Mouse (Mus musculus) limb, embryonic 14.5 days (tissue): ENCODE measurements around the gene Dnah2. TPM values are rescaled to one million over a fixed set of nuclear protein-coding genes. Genes with fewer than 3 reads are reported as not detected.

Experiments
- ATAC-seq: fragments of 200-750 bp; cut with Nextera tagmentation; 2 replicates; pipeline ENCODE4 v1.8.0; 2017; ENCODE audit warnings: low read depth, moderate number of reproducible peaks, moderate TSS enrichment; ENCODE audit not compliant: low FRiP score
- DNase-seq: peaks from one replicate; pipeline ENCODE4 v3.0.0-alpha.2; 2015; ENCODE audit warnings: low spot score
- H3K27ac ChIP-seq: fragments of 300-500 bp; sonication (generic); replicated peaks from 2 replicates; pipeline ENCODE4 v1.5.1; 2014; ENCODE audit warnings: low read depth, mild to moderate bottlenecking, low read length, moderate library complexity, mixed read lengths
- H3K27me3 ChIP-seq: fragments of 300-500 bp; sonication (generic); 2 replicates; pipeline ENCODE4 v1.6.1; 2014; ENCODE audit warnings: low read length, mixed read lengths; ENCODE audit not compliant: control insufficient read depth, insufficient read depth
- H3K36me3 ChIP-seq: fragments of 300-500 bp; sonication (generic); 2 replicates; pipeline ENCODE4 v1.6.1; 2014; ENCODE audit warnings: mild to moderate bottlenecking, low read length, moderate library complexity, mixed read lengths; ENCODE audit not compliant: control insufficient read depth, insufficient read depth
- H3K4me1 ChIP-seq: fragments of 300-500 bp; sonication (generic); 2 replicates; pipeline ENCODE4 v1.6.1; 2014; ENCODE audit warnings: antibody characterized with exemption, low read length, mixed read lengths; ENCODE audit not compliant: control insufficient read depth, insufficient read depth
- H3K4me2 ChIP-seq: fragments of 300-500 bp; sonication (generic); replicated peaks from 2 replicates; pipeline ENCODE4 v1.6.1; 2014; ENCODE audit warnings: low read depth, mild to moderate bottlenecking, low read length, moderate library complexity; ENCODE audit not compliant: severe bottlenecking
- H3K4me3 ChIP-seq: fragments of 300-500 bp; sonication (generic); replicated peaks from 2 replicates; pipeline ENCODE4 v1.5.1; 2014; ENCODE audit warnings: low read length
- H3K9ac ChIP-seq: fragments of 300-500 bp; sonication (generic); 2 replicates; pipeline ENCODE4 v1.6.1; 2014; ENCODE audit warnings: mild to moderate bottlenecking, low read depth, low read length, moderate library complexity; ENCODE audit not compliant: severe bottlenecking
- H3K9me3 ChIP-seq: fragments of 300-500 bp; sonication (generic); 2 replicates; pipeline ENCODE4 v1.6.1; 2016; ENCODE audit warnings: low read length; ENCODE audit not compliant: control insufficient read depth
- POLR2A ChIP-seq: fragments of 200-500 bp; IDR thresholded peaks from 2 replicates; pipeline ENCODE4 v1.8.0; 2012; ENCODE audit warnings: inconsistent platforms, mild to moderate bottlenecking, moderate library complexity, borderline replicate concordance; ENCODE audit not compliant: insufficient read depth, insufficient read length; ENCODE audit errors: extremely low read depth
- WGBS: fragments of 180-500 bp; shearing (Covaris S2); extraction: QIAGEN DNeasy Blood & Tissue Kit; methylation state at CpG from one replicate; pipeline ENCODE4 v1.1.7; 2014; 5-methylcytosine and 5-hydroxymethylcytosine counted together
- polyA plus RNA-seq, 2 experiments: library from polyadenylated mRNA; depleted of rRNA in 1 of 2; stranded (reverse) in 1 of 2; unstranded in 1 of 2; fragments of >200 nt; fragmentation: Nextera tagmentation in 1 of 2; extraction: Ambion mirVana in 1 of 2; gene quantifications; 2 replicates each; pipeline versions ENCODE4 v1.2.1 to v1.2.3; 2012 to 2014

Gene Dnah2
- polyA plus RNA-seq, 2 experiments = 4.2 to 4.7 TPM

DNA sequence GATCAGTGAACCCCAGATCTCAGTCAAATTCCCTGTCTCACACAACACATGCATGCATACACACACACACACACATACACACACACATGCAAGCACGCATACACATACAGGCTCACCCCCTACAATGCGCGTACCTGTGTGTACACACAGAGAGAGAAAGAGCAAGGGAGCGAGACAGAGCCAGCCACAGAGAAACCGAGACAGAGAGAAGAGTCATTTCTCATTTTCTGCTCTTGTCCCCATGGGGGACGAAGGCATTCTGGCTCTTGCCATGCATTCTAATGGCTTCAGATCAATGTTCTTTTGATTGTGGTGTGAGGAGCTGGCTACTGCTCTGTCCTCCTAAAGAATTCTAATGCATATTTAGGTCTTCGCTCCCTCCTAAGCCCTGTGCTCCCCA is 101.6 kb downstream of the Dnah2 start:
- H3K27ac ChIP-seq = no peak overlapping the region
- no peaks in the 10 kb centered on the region for H3K27me3 ChIP-seq
- no peak overlapping the region for H3K4me2 ChIP-seq
- no peak overlapping the region for H3K9ac ChIP-seq
- DNase-seq (no peak), ATAC-seq (no peak)
- no peaks in the 10 kb centered on the region for H3K36me3 ChIP-seq
- peaks cover 5% of the 10 kb centered on the region for H3K4me1 ChIP-seq
- H3K4me3 ChIP-seq = no peak overlapping the region
- no peak for TF ChIP-seq POLR2A
- WGBS = 91% methylated on average over 7 of the region's 7 CpGs
- H3K9me3 ChIP-seq = no peaks in the 10 kb centered on the region

DNA sequence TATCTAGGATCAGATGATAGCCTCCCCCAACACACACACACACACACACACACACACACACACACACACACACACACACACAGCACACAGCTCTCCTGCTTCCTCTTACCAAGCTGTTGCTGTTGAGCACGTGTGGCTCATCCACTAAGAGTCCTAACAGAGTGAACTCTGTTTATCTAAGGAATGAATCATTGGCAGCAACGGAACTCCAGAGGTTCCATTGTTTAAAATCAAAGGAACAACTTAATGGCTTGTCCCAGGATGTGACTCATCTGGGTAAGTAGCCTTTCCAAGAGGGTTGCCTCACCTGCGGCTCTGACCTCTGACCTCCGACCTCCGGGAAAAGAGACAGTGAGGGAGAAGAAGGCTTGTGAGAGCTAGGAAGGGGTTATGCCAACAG is 105.6 kb downstream of the Dnah2 start:
- H3K36me3 ChIP-seq = no peaks in the 10 kb centered on the region
- ATAC-seq (no peak), DNase-seq (no peak)
- no peak overlapping the region for H3K4me2 ChIP-seq
- no peaks in the 10 kb centered on the region for H3K27me3 ChIP-seq
- H3K4me1 ChIP-seq = no peaks in the 10 kb centered on the region
- H3K9me3 ChIP-seq = no peaks in the 10 kb centered on the region
- no peak overlapping the region for H3K27ac ChIP-seq
- 31% methylated on average over 5 of the region's 5 CpGs for WGBS
- no peak overlapping the region for H3K4me3 ChIP-seq
- no peak overlapping the region for H3K9ac ChIP-seq
- TF ChIP-seq POLR2A = no peak

DNA sequence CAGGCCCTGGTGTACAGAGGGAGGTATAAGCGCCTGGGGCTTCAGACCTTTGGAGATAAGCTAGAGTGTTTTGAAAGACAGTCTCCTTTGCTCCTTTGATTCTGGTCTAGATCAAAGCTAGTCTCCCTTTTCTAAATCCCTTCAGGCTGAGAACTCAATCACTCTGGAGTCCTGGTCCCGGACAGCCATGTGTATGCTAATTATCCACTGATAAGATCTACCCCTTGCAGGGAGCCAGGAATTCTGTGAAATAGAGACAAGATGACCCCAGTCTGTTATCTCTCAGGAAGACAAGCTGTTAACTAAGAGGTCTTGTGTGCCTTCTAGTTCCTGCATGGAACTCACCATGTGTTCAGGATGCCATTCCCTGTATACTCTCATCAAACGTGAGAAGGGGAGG is 111.6 kb downstream of the Dnah2 start:
- no peaks in the 10 kb centered on the region for H3K27me3 ChIP-seq
- H3K27ac ChIP-seq = no peak overlapping the region
- peaks cover 3% of the 10 kb centered on the region; the same call in 1 of the 2 replicates for H3K4me1 ChIP-seq
- H3K4me2 ChIP-seq = no peak overlapping the region
- H3K9me3 ChIP-seq = no peaks in the 10 kb centered on the region
- no peak for DNase-seq
- H3K4me3 ChIP-seq = no peak overlapping the region
- H3K36me3 ChIP-seq = no peaks in the 10 kb centered on the region
- H3K9ac ChIP-seq = no peak overlapping the region
- no peak for ATAC-seq
- 30% methylated on average over 3 of the region's 3 CpGs for WGBS
- no peak for TF ChIP-seq POLR2A

DNA sequence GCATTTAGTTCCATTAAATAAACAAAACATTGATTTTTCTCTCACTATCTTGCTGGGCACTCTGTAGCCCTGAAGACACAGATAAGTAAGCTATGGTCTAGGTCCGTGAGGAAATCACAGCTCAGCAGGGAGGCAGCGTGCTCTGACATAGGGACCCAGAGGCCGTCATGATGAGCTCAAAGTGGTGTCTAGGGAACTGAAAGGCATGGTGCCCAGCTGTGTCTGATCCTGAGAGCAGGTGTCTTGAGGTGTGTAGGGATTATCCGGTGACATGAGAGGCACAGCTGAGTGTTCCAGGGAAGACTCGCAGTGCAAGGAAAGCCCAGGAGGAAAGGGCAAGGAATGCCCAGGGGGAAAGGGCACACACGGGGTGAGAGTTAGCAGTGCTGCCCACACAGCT is 115.7 kb downstream of the Dnah2 start:
- H3K4me3 ChIP-seq = no peak overlapping the region
- no peak overlapping the region for H3K27ac ChIP-seq
- TF ChIP-seq POLR2A = no peak
- H3K4me2 ChIP-seq = no peak overlapping the region
- no peaks in the 10 kb centered on the region for H3K27me3 ChIP-seq
- DNase-seq = no peak
- H3K36me3 ChIP-seq = no peaks in the 10 kb centered on the region
- 65% methylated on average over 6 of the region's 6 CpGs for WGBS
- no peaks in the 10 kb centered on the region for H3K9me3 ChIP-seq
- no peak overlapping the region for H3K9ac ChIP-seq
- peaks cover 16% of the 10 kb centered on the region; the same call in 1 of the 2 replicates for H3K4me1 ChIP-seq
- no peak for ATAC-seq

DNA sequence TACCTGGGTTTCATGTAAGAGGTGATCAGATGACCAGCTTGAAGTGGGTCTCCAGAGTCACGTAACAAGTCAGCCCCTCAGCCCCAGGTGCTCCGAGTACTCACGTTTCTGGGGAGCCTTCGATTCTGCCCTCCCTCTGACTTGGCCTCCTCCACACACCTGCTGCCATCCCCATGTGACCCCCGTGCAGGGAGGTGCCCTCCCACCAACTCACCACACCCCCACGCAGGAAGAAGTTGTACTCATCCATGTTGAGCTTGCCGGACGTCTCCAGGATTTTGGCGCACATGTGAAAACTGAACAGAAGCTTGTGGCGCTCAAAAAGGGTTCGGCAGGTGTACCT is 116.3 kb downstream of the Dnah2 start:
- TF ChIP-seq POLR2A = no peak
- no peaks in the 10 kb centered on the region for H3K9me3 ChIP-seq
- DNase-seq (no peak), ATAC-seq (no peak)
- no peaks in the 10 kb centered on the region for H3K27me3 ChIP-seq
- H3K4me2 ChIP-seq = no peak overlapping the region
- H3K4me1 ChIP-seq = peaks cover 16% of the 10 kb centered on the region; the same call in 1 of the 2 replicates
- 58% methylated on average over 11 of the region's 11 CpGs for WGBS
- H3K27ac ChIP-seq = no peak overlapping the region
- H3K36me3 ChIP-seq = no peaks in the 10 kb centered on the region
- H3K9ac ChIP-seq = no peak overlapping the region
- H3K4me3 ChIP-seq = no peak overlapping the region
